Mouse (Mus musculus) kidney, embryonic 14.5 days (tissue): ENCODE data around the gene Nxpe3. TPM values are rescaled to one million over a fixed set of nuclear protein-coding genes. Genes with fewer than 3 reads are reported as not detected.
A peak's percentile ranks its signal among the peaks of the same experiment; 100 is the strongest.

Source experiments
- ATAC-seq: fragments of 200-750 bp; cut with Nextera tagmentation; 2 replicates; pipeline ENCODE4 v1.8.0; 2017; ENCODE audit warnings: moderate number of reproducible peaks, mild to moderate bottlenecking, moderate TSS enrichment, moderate library complexity; ENCODE audit not compliant: low FRiP score, low TSS enrichment
- H3K27ac ChIP-seq: fragments of 300-500 bp; sonication (generic); 2 replicates; pipeline ENCODE4 v1.5.1; 2014; ENCODE audit warnings: low read depth, mild to moderate bottlenecking, low read length, moderate library complexity, mixed read lengths
- H3K27me3 ChIP-seq: fragments of 300-500 bp; sonication (generic); 2 replicates; pipeline ENCODE4 v1.6.1; 2014; ENCODE audit warnings: mild to moderate bottlenecking, low read length; ENCODE audit not compliant: control insufficient read depth, insufficient read depth
- H3K36me3 ChIP-seq: fragments of 300-500 bp; sonication (generic); 2 replicates; pipeline ENCODE4 v1.6.1; 2014; ENCODE audit warnings: low read length, mixed read lengths; ENCODE audit not compliant: control insufficient read depth, insufficient read depth
- H3K4me1 ChIP-seq: fragments of 300-500 bp; sonication (generic); 2 replicates; pipeline ENCODE4 v1.6.1; 2014; ENCODE audit warnings: low read length, mixed read lengths; ENCODE audit not compliant: control insufficient read depth, insufficient read depth
- H3K4me2 ChIP-seq: fragments of 300-500 bp; sonication (generic); replicated peaks from 2 replicates; pipeline ENCODE4 v1.6.1; 2014; ENCODE audit warnings: low read depth, mild to moderate bottlenecking, low read length
- H3K4me3 ChIP-seq: fragments of 300-500 bp; sonication (generic); 2 replicates; pipeline ENCODE4 v1.5.1; 2014; ENCODE audit warnings: mild to moderate bottlenecking, low read length
- H3K9ac ChIP-seq: fragments of 300-500 bp; sonication (generic); 2 replicates; pipeline ENCODE4 v1.6.1; 2014; ENCODE audit warnings: low read depth, mild to moderate bottlenecking, low read length, moderate library complexity
- H3K9me3 ChIP-seq: fragments of 300-500 bp; sonication (generic); 2 replicates; pipeline ENCODE4 v1.6.1; 2016; ENCODE audit warnings: low read length; ENCODE audit not compliant: control insufficient read depth
- WGBS: fragments of 180-500 bp; shearing (Covaris S2); extraction: QIAGEN DNeasy Blood & Tissue Kit; methylation state at CpG from one replicate; pipeline ENCODE4 v1.1.7; 2014; 5-methylcytosine and 5-hydroxymethylcytosine counted together
- polyA plus RNA-seq: library from polyadenylated mRNA; unstranded; fragments of >200 nt; fragmentation: Nextera tagmentation; extraction: Ambion mirVana; gene quantifications from 2 replicates; pipeline ENCODE4 v1.2.1, GENCODE M21; 2014

The Nxpe3 gene
- polyA plus RNA-seq, 1 experiment from 2014 or later = 1.3 TPM

DNA sequence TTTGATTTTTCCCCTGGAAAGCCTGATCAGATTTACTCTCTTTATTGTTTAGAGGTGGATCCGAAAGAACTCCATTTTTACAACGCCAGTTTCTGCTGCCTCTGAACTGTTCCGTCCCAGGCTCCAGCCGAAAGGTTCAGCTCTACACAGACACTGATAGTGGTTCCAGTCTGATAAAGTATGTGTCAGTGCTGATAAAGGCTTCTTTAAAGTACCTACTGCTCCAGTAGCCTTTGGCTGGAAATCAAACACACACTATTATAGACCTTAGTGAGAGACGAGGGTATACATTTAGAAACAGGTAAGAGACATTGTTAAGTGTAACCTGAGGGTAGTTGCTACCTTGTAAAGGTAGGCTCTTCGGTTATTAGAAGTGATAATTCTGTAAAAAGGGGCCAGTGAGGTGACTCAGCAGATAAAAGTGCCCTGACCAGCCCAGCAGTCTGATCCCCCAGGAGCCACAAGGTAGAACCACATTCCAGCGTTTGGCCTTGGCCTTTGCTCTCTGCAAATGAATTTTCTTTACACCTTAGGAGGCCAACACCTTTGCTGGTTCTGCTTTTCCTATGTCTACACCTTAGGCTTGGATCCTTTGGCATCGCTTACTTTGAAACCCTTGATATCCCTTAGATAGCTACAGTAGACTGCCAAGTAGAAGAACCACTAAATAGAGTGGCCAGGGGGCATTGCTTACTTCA lies 1.5 kb downstream of the Nxpe3 start:
- no peaks in the 10 kb centered on the region for H3K9me3 ChIP-seq
- no peak overlapping the region for H3K4me2 ChIP-seq
- H3K4me1 ChIP-seq = peaks cover 4% of the 10 kb centered on the region; the same call in 1 of the 2 replicates
- H3K36me3 ChIP-seq = no peaks in the 10 kb centered on the region
- H3K9ac ChIP-seq = no peak overlapping the region
- H3K4me3 ChIP-seq = no peak overlapping the region
- ATAC-seq = no peak
- H3K27me3 ChIP-seq = no peaks in the 10 kb centered on the region
- 86% methylated on average over 8 of the region's 8 CpGs for WGBS
- no peak overlapping the region for H3K27ac ChIP-seq

DNA sequence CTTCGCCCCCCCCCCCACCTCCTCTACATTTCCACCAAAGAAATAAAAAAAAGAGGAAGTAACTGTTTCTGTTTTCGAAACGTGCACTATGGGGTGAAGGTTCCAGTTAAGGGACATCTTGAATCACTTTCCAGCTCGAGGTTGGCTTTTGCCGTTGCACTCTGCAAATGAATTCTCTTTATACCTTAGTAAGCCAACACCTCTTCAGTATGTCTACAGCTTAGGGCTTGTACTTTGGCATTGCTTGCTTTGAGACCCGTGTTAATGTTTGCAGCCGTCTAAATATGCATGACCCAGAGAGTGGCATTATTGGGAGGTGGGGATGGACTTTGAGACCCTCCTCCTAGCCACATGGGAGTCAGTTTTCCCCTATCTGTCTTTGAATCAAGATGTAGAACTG lies 2.6 kb downstream of the Nxpe3 start:
- H3K4me3 ChIP-seq = no peak overlapping the region
- no peak overlapping the region for H3K27ac ChIP-seq
- H3K9ac ChIP-seq = no peak overlapping the region
- H3K4me2 ChIP-seq = no peak overlapping the region
- no peaks in the 10 kb centered on the region for H3K36me3 ChIP-seq
- no peaks in the 10 kb centered on the region for H3K9me3 ChIP-seq
- ATAC-seq = no peak
- H3K4me1 ChIP-seq = peaks cover 4% of the 10 kb centered on the region; the same call in 1 of the 2 replicates
- H3K27me3 ChIP-seq = no peaks in the 10 kb centered on the region
- WGBS = 78% methylated on average over 7 of the region's 7 CpGs

DNA sequence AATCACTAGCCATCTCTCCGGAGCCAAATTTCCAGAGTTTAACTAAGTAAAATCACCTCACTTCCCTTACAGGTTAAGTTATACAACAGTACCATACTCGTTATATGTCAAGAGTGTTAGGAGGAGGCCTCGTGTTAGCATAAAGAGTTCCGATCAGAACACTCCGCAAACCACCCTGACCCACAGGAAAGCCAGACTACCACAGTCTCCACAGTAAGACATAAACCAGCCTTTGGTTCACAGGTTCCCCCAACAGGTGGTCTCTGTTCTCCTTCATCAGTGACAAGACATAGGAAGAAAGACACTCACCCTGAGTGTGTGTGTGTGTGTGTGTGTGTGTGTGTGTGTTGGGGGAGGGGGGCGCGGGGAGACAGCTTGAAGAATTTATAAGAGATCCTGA lies 3.7 kb downstream of the Nxpe3 start:
- H3K4me3 ChIP-seq = no peak overlapping the region
- WGBS = 93% methylated on average over 7 of the region's 7 CpGs
- H3K4me1 ChIP-seq = peaks cover 4% of the 10 kb centered on the region; the same call in 1 of the 2 replicates
- no peaks in the 10 kb centered on the region for H3K27me3 ChIP-seq
- no peak overlapping the region for H3K9ac ChIP-seq
- no peak for ATAC-seq
- H3K27ac ChIP-seq = no peak overlapping the region
- H3K4me2 ChIP-seq = no peak overlapping the region
- H3K36me3 ChIP-seq = no peaks in the 10 kb centered on the region
- no peaks in the 10 kb centered on the region for H3K9me3 ChIP-seq

GRCm38 (mm10) chr16:55890346-55891136 lies 4.5 kb downstream of the Nxpe3 start:
- Histone ChIP-seq H3K4me1 (peaks cover 2% of the 10 kb centered on the region; the same call in 1 of the 2 replicates), H3K4me3 (no peak overlapping the region), H3K27ac (no peak overlapping the region), H3K9me3 (no peaks in the 10 kb centered on the region), H3K27me3 (no peaks in the 10 kb centered on the region), H3K36me3 (no peaks in the 10 kb centered on the region), H3K9ac (no peak overlapping the region), H3K4me2 (no peak overlapping the region)
- ATAC-seq = no peak
- WGBS = 86% methylated on average over 19 of the region's 19 CpGs

DNA sequence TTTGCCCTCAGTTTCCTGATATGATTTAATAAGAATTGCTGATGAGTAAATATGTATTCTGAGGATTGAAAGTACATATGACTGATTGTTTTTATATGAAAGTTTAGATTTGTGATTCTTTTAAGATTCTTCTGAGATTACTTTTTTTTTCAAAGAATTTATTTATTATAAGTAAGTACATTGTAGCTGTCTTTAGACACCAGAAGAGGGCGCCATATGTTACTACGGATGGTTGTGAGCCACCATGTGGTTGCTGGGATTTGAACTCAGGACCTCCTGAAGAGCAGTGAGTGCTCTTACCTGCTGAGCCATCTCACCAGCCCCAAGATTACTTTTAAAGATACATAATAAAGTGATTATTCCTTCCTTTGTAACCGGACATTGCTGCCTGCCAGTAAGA lies 5.6 kb downstream of the Nxpe3 start:
- no peaks in the 10 kb centered on the region for H3K27me3 ChIP-seq
- no peak for ATAC-seq
- H3K27ac ChIP-seq = no peak overlapping the region
- 85% methylated on average over 3 of the region's 3 CpGs for WGBS
- H3K4me3 ChIP-seq = no peak overlapping the region
- no peaks in the 10 kb centered on the region for H3K9me3 ChIP-seq
- H3K4me2 ChIP-seq = no peak overlapping the region
- no peaks in the 10 kb centered on the region for H3K4me1 ChIP-seq
- H3K36me3 ChIP-seq = no peaks in the 10 kb centered on the region
- H3K9ac ChIP-seq = no peak overlapping the region

DNA sequence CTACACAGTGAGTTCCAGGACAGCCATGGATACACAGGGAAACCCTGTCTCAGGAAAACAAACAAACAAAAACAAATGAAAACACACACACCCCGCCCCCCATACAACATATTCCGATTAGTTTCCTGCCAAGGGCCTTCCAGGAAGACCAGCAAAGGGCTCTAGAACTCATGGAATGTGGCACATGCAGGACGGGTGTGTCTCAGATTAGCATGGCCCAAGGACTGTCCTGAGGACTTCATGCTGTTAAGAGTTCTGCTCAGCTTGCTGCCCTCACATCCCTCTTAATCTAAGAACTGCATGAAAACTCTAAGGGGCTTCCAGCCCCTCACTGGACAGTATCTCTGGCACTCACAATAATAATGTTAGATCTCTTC lies 6.5 kb downstream of the Nxpe3 start:
- H3K36me3 ChIP-seq = no peaks in the 10 kb centered on the region
- no peaks in the 10 kb centered on the region for H3K4me1 ChIP-seq
- no peaks in the 10 kb centered on the region for H3K9me3 ChIP-seq
- H3K27ac ChIP-seq = no peak overlapping the region
- H3K27me3 ChIP-seq = no peaks in the 10 kb centered on the region
- WGBS = 88% methylated on average over 3 of the region's 3 CpGs
- no peak overlapping the region for H3K4me2 ChIP-seq
- H3K9ac ChIP-seq = no peak overlapping the region
- no peak overlapping the region for H3K4me3 ChIP-seq
- ATAC-seq = no peak

DNA sequence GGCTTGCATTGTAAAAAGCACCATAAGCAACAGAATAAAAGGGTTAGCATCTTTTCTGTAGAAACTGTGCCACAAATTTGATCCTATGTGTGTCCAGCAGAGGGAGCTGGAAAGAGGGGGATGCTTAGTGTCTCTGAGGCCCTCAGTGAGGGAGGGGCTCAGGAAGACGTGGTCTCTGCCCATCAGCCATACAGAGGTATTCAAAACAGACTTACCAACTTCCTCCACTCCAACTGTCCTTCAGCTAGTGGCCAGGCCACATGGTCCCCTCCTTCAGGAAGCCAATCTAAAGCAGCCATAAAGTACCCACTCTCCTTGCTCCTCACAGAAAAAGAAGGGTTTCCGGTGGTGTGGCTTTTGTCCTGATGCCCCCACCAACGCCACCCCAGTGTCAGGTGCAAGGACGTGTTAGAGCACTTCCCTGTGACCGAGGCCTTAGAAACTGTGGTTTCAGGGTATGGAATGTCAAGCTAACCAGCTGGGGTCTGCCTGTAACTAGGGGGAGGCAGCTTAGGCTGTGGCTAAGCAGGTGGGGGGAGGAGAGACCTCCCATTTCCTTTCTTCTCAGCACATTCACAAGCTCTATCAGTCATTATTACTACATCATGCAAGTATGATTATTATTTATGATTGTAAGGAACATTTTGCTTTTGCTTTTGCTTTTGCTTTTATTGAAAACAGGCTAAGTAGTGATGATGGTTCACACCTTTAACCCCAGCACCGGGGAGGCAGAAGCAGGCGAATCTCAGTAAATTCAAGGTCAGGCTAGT lies 7.1 kb downstream of the Nxpe3 start:
- ATAC-seq = 0 out of 2 replicates have a peak, but pooled peaks have one; percentile 60
- no peak overlapping the region for H3K4me2 ChIP-seq
- no peaks in the 10 kb centered on the region for H3K27me3 ChIP-seq
- WGBS = 62% methylated on average over 7 of the region's 7 CpGs
- H3K9ac ChIP-seq = no peak overlapping the region
- H3K36me3 ChIP-seq = no peaks in the 10 kb centered on the region
- H3K4me1 ChIP-seq = no peaks in the 10 kb centered on the region
- H3K27ac ChIP-seq = no peak overlapping the region
- H3K9me3 ChIP-seq = no peaks in the 10 kb centered on the region
- no peak overlapping the region for H3K4me3 ChIP-seq

GRCm38 (mm10) chr16:55884246-55884645 lies 10.8 kb downstream of the Nxpe3 start:
- no peak for ATAC-seq
- 74% methylated on average over 11 of the region's 11 CpGs for WGBS

More at GRCm38 (mm10) chr16:55884246-55884645, 10.8 kb downstream of the Nxpe3 start:
- Histone ChIP-seq H3K4me1 (no peaks in the 10 kb centered on the region), H3K27ac (no peak overlapping the region), H3K36me3 (no peaks in the 10 kb centered on the region), H3K27me3 (no peaks in the 10 kb centered on the region), H3K4me3 (no peak overlapping the region), H3K4me2 (no peak overlapping the region), H3K9me3 (no peaks in the 10 kb centered on the region), H3K9ac (no peak overlapping the region)
